Mouse (Mus musculus) liver, embryonic 12.5 days (tissue): ENCODE data around the gene Gm13287. TPM values are rescaled to one million over a fixed set of nuclear protein-coding genes. Genes with fewer than 3 reads are reported as not detected.

ENCODE experiments used
- ATAC-seq: fragments of 200-750 bp; cut with Nextera tagmentation; 2 replicates; pipeline ENCODE4 v1.8.0; 2017; ENCODE audit warnings: moderate number of reproducible peaks, mild to moderate bottlenecking, moderate library complexity
- H3K27ac ChIP-seq: fragments of 300-500 bp; sonication (generic); 2 replicates; pipeline ENCODE4 v1.5.1; 2016; ENCODE audit warnings: mild to moderate bottlenecking
- H3K27me3 ChIP-seq: fragments of 300-500 bp; sonication (generic); replicated peaks from 2 replicates; pipeline ENCODE4 v1.6.1; 2016; ENCODE audit warnings: mild to moderate bottlenecking, moderate library complexity
- H3K36me3 ChIP-seq: fragments of 300-500 bp; sonication (generic); 2 replicates; pipeline ENCODE4 v1.6.1; 2016; ENCODE audit warnings: mild to moderate bottlenecking, moderate library complexity
- H3K4me1 ChIP-seq: fragments of 300-500 bp; sonication (generic); 2 replicates; pipeline ENCODE4 v1.6.1; 2016
- H3K4me2 ChIP-seq: fragments of 300-500 bp; sonication (generic); 2 replicates; pipeline ENCODE4 v1.6.1; 2016; ENCODE audit warnings: mild to moderate bottlenecking, moderate library complexity
- H3K4me3 ChIP-seq: fragments of 300-500 bp; sonication (generic); 2 replicates; pipeline ENCODE4 v1.5.1; 2016; ENCODE audit warnings: mild to moderate bottlenecking, moderate library complexity
- H3K9ac ChIP-seq: fragments of 300-500 bp; sonication (generic); 2 replicates; pipeline ENCODE4 v1.6.1; 2016; ENCODE audit warnings: mild to moderate bottlenecking, moderate library complexity
- H3K9me3 ChIP-seq: fragments of 300-500 bp; sonication (generic); replicated peaks from 2 replicates; pipeline ENCODE4 v1.6.1; 2016; ENCODE audit warnings: mild to moderate bottlenecking, moderate library complexity
- WGBS: fragments of 180-500 bp; shearing (Covaris S2); methylation state at CpG from one replicate; pipeline ENCODE4 v1.1.7; 2016; ENCODE audit not compliant: insufficient replicate concordance; 5-methylcytosine and 5-hydroxymethylcytosine counted together
- polyA plus RNA-seq: library from polyadenylated mRNA; unstranded; fragments of >200 nt; fragmentation: Nextera tagmentation; extraction: Ambion mirVana; gene quantifications from 2 replicates; pipeline ENCODE4 v1.2.1, GENCODE M21; 2016

The Gm13287 gene
- polyA plus RNA-seq, 1 experiment from 2014 or later, result not detected

DNA sequence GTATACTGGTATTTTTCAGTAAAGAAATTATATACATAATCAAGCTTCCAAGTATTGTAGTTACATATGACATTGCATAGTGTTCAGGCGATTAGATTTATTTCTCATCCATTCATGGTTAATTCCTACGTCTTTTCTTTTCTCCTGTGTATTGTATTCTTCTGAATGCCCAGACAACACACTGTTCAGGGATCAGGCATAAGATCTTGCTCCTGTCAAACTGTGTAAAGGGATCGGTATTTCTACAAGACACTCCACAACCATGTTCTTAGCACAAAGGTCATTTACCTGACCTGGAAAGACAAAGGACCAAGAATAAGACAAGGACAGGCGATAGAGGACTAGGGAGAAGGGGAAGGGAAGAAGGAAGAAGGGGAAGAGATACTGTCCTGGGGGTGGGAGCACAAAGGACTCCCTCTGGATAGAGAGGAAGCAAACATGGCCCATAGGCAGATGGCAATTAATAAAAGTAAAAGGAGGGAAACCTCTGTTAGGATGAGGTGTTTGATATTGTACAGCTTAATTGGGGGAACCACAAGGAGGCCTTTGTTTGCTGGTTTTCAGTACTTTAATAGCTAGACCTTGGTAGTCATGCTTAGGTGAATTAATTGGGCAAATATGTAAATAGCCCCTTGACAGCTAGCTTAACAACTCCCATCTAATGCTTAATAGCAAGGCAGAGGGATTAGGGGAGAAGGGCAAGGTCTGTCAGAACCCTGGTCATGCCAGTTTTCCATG, 48.1 kb downstream of the Gm13287 start:
- no peak overlapping the region for H3K4me3 ChIP-seq
- no peaks in the 10 kb centered on the region for H3K36me3 ChIP-seq
- whole genome bisulfite sequencing, result 56% methylated on average over 4 of the region's 4 CpGs
- no peak overlapping the region for H3K4me2 ChIP-seq
- peaks cover 4% of the 10 kb centered on the region; the same call in 1 of the 2 replicates for H3K27me3 ChIP-seq
- ATAC-seq, result no peak
- H3K9me3 ChIP-seq, result no peaks in the 10 kb centered on the region
- H3K27ac ChIP-seq, result no peak overlapping the region
- no peaks in the 10 kb centered on the region for H3K4me1 ChIP-seq
- H3K9ac ChIP-seq, result no peak overlapping the region

Other genes starting within 250 kb of the Gm13287 start
- gene Ifna15, start 245.0 kb upstream of the Gm13287 start, polyA plus RNA-seq, result not detected in 2 replicates
- not detected in 2 replicates for gene Ifna14, start 231.5 kb upstream of the Gm13287 start, polyA plus RNA-seq
- gene Ifna9, start 210.9 kb upstream of the Gm13287 start, polyA plus RNA-seq, result not detected in 2 replicates
- gene Ifna12, start 199.9 kb upstream of the Gm13287 start, polyA plus RNA-seq, result not detected in 2 replicates
- gene C87499, start 168.8 kb upstream of the Gm13287 start, polyA plus RNA-seq, result not detected in 2 replicates
- gene Ifna13, start 158.8 kb upstream of the Gm13287 start, polyA plus RNA-seq, result not detected in 2 replicates
- not detected in 2 replicates for gene Ifna16, start 126.3 kb upstream of the Gm13287 start, polyA plus RNA-seq
- gene Ifna2, start 119.3 kb upstream of the Gm13287 start, polyA plus RNA-seq, result not detected in 2 replicates
- gene Ifnab, start 111.9 kb upstream of the Gm13287 start, polyA plus RNA-seq, result not detected in 2 replicates
- gene Gm26566, start 81.4 kb upstream of the Gm13287 start, polyA plus RNA-seq, result 0.29 and 0.43 TPM in 2 replicates
- 38.0 and 38.7 TPM in 2 replicates for gene Klhl9, start 80.8 kb upstream of the Gm13287 start, polyA plus RNA-seq
- not detected in 2 replicates for gene Gm13271, start 48.4 kb upstream of the Gm13287 start, polyA plus RNA-seq
- not detected in 2 replicates for gene Gm13283, start 43.1 kb upstream of the Gm13287 start, polyA plus RNA-seq
- not detected in 2 replicates for gene Gm13290, start 29.4 kb upstream of the Gm13287 start, polyA plus RNA-seq
- not detected in 2 replicates for gene Gm13289, start 26.3 kb upstream of the Gm13287 start, polyA plus RNA-seq
- gene Gm13272, start 23.4 kb upstream of the Gm13287 start, polyA plus RNA-seq, result not detected in 2 replicates
- gene Ifnz, start 21.1 kb upstream of the Gm13287 start, polyA plus RNA-seq, result not detected in 2 replicates
- gene Gm13276, start 17.5 kb upstream of the Gm13287 start, polyA plus RNA-seq, result not detected in 2 replicates
- gene Gm13277, start 14.6 kb upstream of the Gm13287 start, polyA plus RNA-seq, result not detected in 2 replicates
- not detected in 2 replicates for gene Gm13278, start 11.7 kb upstream of the Gm13287 start, polyA plus RNA-seq
- gene Gm13275, start 8.8 kb upstream of the Gm13287 start, polyA plus RNA-seq, result not detected in 2 replicates
- not detected in 2 replicates for gene Gm13279, start 5.9 kb upstream of the Gm13287 start, polyA plus RNA-seq
- gene Gm13285, start 3.6 kb upstream of the Gm13287 start, polyA plus RNA-seq, result 0.13 and 0.22 TPM in 2 replicates
- not detected in 2 replicates for gene Gm13288, start 2.3 kb downstream of the Gm13287 start, polyA plus RNA-seq
- gene Ifna7, start 13.0 kb downstream of the Gm13287 start, polyA plus RNA-seq, result not detected in 2 replicates
- gene Ifna11, start 16.7 kb downstream of the Gm13287 start, polyA plus RNA-seq, result not detected in 2 replicates
- not detected in 2 replicates for gene Ifna6, start 24.2 kb downstream of the Gm13287 start, polyA plus RNA-seq
- not detected in 2 replicates for gene Ifna5, start 32.3 kb downstream of the Gm13287 start, polyA plus RNA-seq
- not detected in 2 replicates for gene Ifna4, start 38.6 kb downstream of the Gm13287 start, polyA plus RNA-seq
- gene Ifna1, start 46.8 kb downstream of the Gm13287 start, polyA plus RNA-seq, result not detected in 2 replicates
- gene Ifne, start 76.9 kb downstream of the Gm13287 start, polyA plus RNA-seq, result not detected in 2 replicates